Mouse (Mus musculus) kidney, postnatal 14 days (tissue): ENCODE data around the gene Wnt5b.
"Not testable (repeated sequence)": the region's sequence is repeated elsewhere in the genome, so short reads cannot be mapped to it uniquely, and the experiment has no call there.

Experiments
- DNase-seq: peaks from one replicate; pipeline ENCODE4 v3.0.0; 2022; ENCODE audit warnings: mixed read lengths

Gene Wnt5b

DNA sequence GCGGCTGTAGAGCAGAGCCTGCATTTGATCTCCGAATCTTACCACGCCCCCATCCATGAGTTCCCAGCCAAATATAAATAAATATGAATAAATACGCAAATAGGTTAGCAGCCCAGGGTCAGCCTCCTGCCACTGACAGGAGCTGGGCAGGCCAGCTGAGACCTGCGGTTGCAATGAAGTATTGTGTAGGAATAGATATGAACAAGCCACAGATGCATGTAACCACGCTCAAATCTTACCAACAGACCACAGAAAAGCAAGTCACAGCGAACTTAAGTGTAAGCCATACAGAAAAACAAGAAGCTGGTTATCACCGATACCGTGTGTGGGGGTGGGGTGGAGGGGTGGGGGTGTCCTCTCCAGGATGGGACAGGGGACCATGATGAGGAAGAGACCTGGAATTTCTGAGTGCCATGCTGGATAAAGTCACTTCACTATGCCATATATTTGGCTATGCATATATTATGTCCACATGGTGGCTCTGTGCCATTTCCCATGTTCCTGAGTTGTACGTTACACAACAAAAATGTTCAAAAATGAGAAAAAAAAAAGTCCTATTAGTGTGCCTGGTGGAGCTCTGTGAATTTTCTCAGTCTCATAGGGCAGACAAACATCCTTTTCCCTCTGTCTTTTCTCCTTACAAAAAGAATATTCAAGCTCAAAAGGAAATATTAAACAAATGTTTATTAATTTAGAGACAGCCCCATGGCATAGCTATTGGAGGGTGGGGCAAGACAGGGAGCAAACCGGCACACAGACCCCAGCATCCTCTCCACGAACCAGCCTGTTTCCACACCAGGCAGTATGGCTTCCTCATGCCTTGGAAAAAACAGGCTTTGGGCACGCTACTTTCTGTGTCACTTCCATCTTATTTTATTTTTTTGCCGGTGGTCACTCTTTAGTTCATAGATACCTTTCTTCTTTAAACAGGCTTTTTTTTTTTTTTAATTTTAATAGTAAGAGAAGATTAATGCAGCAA, 92.9 kb downstream of the Wnt5b start:
- no peak for DNase-seq

DNA sequence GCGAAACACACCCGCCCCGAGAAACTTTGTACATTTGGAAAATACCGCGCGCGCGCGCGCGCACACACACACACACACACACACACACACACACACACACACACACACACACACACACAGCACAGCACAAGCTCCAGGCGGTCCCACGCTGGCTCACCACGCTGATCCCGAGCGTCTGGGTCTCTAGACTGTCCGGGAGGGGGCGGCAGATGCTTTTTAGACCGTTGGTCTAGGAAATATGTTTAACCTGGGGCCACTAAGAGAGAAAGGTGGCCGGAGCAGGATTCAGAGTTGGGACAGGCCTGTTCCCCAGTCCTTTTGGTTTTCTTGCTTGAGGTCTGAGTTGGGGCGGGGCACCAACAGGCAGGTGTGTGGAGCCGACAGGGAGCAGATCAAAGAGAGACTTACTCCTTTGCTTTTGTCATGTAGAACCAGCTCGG, 95.1 kb downstream of the Wnt5b start:
- peak; percentile 83 for DNase-seq

DNA sequence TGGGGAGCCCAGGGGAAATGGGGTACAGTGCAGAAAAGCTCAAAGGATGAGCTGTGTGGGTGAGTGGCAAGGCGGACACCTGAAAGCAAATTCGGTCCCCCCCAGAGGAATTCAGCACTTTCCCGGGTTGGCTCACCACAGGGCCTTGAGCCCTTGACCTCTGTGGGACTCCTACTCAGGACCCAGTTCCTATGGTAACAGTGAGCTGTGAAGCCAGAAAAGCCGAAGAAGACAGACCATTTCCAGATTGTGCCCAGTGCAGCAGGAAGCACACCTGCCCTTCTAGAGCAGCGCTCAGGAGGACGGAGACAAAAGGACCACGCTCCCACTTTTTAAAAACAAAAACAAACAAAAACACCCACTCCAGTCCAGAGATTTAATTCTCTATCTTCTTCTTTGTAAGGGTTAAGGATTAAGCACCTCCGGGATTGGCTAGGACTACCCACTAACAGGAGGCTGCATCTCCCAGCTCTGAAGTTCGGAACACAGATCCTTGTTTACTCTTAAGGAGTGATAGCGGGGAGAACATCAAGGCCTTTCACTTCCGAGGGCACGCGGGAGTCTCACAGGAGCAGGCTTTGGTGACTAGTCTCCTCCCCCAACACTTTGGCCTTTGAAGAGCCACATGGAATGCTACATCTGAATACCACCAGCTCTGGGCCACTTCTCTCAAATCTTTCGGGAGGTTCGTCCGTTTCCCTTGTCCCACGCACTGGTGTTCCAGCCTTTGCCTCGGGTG, 95.7 kb downstream of the Wnt5b start:
- DNase-seq = no peak

DNA sequence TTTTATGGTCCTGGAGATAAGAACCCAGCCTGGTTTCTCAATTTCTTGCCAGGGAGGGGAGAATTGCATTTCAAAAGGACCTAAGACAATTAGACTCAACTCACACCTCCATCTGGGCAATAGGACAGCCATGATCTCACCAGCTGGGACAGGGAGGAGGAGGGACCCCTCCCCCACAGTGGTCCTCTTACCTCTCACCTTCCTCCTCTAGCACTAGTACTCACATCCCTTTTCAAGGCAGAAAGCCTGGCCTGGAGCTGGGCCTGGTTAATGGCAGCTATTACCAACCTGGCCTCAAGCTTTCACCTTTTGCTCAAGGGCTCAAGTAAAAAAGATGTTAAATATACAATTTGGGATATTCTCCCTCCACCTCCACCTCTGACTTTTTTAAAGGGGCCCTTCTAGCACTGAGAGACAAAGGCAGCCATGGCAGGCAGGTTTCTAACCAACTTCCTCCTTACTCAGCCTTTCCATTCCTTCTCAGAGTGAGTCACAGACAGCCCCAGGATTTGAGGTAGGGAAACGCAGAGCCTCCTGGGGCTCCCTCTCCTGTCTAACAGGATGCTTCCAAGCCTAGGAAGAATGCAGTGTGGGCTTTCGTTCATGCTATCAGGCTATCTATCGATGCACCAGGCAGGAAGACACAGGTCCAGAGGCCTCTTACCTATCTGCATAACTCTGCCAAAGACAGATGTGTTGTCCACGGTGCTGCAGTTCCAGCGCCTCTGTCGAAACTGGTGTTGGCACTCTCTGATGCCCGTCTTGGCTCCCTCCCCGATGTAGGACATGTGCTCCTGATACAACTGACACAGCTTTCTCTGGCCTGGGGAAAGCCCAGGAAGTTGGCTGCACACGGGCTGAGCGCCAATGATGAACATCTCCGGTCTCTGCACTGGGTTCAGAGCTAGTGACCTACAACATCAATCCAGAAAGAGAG, 98.2 kb downstream of the Wnt5b start:
- DNase-seq = no peak

DNA sequence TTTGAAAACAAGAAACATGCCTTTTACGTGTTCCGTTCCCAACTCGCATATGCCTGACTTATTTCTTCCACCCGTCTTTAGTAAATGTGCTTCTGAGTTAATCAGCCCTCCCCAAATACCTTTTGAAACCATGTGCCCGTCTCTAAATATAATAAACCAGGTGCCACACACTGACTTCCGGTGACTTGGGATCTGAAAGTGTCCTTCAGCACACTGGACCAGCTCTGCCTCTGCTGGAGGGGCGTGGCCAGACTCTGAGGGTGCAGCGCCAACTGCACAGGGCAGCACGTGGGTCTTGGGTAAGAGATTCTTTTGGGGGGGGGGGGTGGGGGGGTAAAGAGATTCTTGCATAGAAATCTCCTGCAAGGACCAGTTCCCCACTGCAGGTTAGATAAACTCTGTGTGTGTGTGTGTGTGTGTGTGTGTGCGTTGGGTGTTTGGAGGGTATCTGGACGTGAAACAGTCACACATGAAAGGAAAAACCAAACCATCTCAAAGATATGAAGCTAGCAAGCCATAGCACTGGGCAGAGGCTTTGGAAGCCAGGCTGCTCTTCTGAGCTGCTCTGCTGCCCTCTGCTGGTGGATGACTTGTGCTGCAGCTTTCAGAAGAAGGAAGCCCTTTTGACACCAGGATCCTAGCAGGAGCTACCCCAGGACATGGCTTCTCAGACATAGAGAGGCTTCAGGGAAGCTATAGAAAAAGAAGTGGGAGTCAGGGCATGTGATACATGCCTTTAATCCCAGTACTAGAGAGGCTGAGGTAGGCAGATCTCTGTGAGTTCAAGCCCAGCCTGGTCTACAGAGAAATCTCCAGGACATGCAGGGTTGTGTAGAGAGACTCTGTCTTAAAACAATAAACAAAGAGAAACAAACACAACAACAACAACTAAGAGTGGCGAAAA, 100.2 kb downstream of the Wnt5b start:
- DNase-seq = peak; percentile 82

DNA sequence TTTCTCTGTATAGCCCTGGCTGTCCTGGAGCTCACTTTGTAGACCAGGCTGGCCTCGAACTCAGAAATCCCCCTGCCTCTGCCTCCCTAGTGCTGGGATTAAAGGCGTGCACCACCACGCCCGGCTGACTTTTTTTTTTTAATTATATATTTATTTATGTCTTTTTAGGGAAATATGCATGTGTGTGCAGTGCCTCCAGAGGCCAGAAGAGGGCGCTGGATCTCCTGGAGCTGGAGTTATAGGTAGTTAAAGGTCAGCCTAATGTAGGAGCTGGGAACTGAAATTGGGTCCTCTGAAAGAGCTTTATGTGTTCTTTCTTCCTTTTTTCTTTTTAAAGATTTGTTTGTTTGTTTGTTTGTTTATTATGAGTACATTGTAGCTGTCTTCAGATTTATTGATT, 101.4 kb downstream of the Wnt5b start:
- not testable (repeated sequence) for DNase-seq

DNA sequence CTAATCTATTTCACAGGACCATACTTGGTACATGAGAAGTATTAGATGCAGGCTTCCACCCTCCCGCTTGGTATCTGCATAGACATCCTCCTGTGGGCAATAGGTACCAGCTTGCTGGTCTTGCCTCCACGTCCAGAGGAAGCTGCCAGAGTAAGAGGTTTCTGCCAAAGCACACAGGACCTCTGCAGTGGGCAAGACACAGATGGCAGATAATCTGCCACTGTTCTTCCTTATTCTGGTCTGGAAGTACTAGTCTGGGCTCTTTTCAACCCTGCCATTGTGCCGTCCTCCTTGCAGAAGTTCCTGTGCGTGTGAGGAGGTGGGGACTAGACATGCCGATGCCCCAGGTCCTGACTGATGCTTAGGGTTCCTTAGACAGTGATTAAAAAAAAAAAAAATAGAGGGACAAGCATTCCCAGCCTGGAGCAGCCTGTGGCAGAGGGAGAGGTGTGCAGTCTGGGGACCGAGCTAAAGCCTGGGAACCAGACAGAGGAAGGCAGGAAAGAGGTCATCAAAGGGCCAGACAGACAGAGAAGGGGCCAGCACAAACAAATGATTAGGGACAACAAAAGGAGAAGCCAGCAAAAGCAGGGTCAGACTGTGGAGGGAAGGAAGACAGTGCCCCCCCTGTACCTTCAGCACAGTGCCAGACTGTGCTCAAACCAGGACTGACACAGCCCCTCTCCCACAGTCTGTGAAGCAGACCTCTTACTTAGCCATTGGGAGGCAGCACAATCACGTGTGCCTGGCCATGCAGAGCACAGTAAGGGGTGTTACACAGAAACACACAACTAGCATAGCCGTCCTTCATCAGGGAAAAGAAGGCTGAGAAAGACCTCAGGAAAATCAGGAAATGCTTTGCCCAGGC, 106.0 kb downstream of the Wnt5b start:
- no peak for DNase-seq

DNA sequence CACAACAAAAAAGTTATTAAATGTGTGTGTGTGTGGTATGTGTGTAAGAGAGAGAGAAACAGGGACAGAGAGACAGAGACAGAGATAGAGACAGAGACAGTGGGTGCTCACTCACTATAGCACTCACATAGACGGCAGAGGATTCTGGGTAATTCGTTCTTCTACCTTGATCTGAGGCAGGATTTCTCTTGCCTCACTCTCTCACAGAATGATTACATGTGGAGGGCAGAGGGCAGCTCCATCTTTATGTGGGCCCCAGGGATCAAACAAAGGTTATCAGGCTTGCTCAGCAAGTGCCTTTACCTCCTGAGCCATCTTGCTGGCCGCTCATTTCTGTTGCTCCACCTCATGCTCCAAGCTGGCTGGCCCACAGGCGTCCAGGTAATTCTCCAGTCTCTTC, 109.8 kb downstream of the Wnt5b start:
- no peak for DNase-seq

DNA sequence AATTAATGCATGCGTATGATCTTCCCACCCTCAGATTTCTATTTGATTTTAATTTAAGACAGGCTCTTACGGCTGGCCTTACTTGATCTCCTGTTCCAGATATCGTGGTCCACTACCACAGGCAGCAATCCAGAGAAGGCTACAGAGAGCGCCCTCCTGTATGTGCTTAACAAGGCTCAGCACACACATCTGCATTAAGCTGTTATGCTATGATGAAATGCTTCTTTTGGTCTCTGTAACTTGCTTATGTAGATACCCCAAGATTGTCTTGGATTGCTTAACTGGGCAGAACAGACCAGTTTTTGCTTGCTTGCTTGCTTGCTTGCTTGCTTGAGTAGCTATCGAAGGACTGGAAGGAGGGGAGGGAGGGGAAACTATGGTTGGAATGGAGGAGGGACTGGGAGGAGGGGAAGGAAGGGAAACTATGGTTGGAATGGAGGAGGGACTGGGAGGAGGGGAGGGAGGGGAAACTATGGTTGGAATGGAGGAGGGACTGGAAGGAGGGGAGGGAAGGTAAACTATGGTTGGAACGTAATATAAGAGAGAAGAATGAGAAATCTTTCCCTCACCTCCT, 112.3 kb downstream of the Wnt5b start:
- peak; percentile 45 for DNase-seq

DNA sequence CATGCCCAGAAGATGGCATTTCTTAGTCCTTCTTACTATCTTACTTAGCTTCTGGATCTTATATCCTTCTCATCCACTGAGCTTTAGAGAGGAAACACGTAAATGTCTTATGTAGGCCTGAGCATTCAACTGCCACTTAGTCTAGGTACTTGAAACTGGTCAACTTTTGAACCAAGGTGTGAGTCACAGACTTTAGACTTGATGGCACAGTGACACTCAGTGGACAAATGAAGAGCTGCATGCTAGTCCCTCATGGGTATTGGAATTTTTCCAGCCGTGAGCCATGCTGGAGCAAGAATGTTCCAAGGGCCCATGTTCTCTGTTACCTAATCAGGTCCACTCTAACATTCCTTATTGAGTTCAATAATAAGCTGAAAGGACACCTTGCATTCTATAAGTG, 113.6 kb downstream of the Wnt5b start:
- DNase-seq = peak; percentile 83

DNA sequence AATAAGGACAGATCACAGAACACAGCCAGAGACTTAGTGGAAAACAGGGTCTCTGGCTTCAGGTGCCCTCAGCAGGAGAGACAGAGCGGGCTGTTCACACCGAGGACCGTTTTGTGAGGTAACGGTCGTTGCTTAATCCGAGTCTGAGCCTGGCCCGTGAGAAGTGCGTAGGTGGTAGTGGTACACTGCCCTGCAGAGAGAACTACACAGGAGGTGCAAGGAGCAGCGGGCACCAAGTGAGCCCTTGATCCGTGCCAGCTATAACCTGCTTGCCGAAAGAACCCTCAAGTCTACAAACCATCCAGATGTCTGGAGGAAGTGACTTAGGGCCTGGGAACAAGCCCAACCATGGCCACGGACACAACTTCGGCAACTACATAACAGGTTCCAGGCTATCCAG, 114.8 kb downstream of the Wnt5b start:
- DNase-seq = no peak

DNA sequence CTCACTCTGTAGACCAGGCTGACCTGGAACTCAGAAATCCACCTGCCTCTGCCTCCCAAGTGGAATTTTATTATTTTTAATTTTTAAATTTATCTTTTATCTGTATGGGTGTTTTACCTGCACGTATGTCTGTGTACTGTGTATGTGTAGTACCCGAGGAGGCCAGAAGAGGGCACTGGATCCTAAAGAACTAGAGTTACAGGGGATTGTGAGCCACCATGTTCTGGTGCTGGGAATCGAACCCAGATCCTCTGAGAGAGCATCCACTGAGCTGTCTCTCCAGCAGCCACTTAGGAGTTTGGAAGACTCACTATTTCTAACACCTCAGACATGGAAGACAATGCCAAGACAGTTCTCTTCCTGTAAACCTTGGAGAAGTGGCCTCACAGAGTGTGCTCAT, 115.5 kb downstream of the Wnt5b start:
- peak; percentile 24 for DNase-seq

DNA sequence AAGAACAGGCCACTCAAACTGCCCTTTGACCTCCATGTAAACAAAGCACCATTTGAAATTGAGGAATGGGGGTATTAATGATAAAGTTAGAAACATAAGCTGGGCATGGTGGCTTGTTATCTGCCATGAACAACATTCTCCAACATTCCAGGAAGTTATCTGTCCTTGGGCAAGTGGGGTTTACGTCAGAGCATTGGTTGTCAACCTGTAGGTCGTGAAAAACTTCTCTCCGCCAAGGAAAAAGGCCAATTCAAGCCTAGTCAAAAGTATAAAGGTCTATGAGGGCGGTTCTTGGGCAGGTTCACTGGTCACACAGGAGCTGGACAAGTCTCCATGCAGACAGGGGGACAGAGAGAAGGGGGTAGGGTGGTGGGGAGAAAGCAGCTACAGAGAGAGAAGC, 123.1 kb downstream of the Wnt5b start:
- DNase-seq = peak; percentile 16

DNA sequence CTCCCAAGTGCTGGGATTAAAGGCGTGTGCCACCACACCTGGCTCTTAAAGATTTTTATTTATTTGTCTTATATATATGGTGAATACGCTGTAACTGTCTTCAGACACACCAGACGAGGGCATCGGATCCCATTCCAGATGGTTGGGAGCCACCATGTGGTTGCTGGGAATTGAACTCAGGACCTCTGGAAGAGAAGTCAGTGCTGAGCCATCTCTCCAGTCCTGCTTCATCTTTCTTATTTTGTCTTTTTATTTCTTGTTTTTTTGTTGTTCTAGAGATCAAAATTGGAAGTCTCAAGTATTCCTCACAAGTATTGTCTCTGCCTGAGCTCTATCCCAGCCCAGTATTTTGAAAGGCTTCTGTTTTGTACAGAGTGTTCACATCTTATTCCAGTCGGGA, 123.8 kb downstream of the Wnt5b start:
- no peak for DNase-seq

DNA sequence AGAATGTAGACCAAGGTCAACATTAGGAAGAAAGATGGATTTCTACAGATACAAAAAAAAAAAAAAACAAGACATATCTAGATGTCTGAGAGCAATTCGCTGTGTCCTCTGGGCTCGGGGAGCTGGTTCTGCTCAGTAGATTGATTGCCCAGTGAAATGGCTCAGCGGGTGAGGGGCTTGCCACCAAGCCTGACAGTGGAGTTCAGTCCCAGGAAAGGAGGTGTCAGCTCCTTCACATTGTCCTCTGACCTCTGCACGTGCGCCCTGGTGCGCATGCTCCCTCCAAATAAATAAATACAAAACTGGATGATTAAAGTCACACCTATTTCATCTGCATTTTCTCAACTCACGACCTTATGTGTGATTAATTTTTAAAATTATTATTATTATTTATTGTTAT, 124.7 kb downstream of the Wnt5b start:
- no peak for DNase-seq

DNA sequence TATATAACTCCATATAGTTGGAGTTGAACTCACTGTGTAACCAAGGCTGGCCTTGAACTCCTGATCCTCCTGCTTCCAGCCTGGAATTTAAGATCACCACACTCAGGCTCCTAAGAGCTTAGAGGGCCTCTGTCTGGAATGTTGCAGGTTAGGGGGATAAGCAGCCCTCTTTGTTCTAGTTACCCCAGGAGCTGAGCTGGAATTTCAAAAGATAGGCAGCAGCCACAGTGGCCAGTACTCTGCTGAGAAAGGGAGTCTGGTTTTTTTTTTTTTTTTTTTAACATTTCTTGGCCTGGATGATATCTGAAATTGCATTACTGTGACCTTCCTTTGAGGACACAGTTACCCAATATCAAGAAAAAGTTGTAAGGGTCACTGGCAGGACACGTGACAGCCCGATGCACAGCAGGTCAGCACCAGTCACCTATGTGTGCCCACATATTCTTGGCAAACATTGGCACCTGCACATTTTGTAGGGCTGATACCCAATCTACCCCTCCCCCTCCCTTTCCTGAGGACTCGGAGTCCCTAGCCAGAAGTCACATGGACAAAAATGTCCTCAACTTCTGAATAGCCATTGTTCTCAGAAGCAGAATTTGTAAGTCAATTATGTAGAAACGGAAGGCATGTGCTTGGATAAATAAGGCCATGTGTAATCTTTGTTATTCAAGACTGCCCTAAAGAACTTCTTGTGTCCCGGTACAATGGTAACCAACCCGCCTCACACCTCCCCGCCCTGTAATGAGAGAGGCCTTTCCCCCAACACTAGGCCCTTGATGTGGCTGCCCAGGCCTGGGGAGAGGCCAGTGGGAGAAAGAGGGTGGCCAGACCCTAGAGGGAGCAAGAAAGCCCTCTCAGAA, 125.5 kb downstream of the Wnt5b start:
- peak; percentile 44 for DNase-seq

DNA sequence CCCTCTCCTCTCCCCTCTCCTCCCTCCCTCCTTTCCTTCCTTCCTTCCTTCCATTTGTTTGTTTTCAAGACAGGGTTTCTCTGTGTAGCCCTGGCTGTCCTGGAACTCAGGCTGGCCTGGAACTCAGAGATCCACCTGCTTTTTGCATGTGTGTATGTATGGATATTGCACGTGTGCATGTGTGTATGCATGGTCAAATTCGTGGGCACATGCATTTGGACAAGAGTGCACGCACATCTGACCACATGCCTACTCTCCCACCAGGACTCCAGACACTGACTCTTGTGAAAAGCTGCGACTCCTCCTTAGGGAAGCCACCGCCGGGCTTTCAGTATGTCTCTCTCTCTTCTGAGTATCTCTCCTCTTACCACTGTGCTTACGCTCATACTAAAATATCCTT, 126.3 kb downstream of the Wnt5b start:
- DNase-seq = no peak

DNA sequence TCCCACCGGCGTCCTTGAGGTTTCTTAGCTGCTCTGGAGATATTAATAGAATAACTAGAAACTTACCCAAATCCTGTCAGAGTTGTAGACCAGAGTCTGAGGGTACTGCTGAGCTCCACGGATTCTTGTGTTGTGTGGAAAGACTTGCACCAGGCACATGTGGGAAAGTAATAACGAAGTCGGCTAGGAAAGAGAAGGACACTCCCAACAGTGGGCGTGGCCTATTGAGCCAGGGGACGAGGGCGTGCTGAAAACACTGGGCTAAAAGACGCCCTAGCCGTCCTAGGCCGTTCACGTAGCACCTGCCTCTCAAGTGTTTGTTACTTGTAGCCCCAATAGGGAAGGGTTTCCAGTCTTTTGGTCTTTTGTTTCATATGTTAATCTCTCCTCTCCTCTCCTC, 126.8 kb downstream of the Wnt5b start, which contains the start of gene Adipor2:
Adipor2 (minus strand) TSS at position 351 of the 400 bp plus-strand sequence.
- DNase-seq = peak; percentile 51

DNA sequence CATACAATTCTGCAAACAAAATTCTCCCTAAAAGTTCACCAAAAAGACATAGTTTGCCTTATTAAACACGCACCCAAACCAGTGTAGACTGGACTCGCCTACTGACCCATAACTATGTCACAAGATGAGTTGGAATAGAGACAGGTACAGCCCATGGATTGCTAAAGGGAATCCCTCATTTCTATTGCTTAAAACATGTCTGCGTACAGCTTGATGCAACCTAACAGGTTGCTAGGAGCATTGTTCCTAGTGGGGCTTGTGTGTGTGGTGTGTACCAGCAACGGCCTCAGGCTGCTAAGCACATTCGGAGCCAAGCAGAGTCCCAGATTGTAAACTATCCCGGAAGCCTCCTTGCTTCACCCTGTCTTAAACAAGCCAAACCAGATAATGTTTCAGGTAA, 127.5 kb downstream of the Wnt5b start:
- no peak for DNase-seq
